Mouse (Mus musculus): ENCODE results near the gene Ocm.
A peak's percentile ranks its signal among the peaks of the same experiment; 100 is the strongest.
"Not testable (repeated sequence)": the region's sequence is repeated elsewhere in the genome, so short reads cannot be mapped to it uniquely, and the experiment has no call there.

The Ocm gene

DNA sequence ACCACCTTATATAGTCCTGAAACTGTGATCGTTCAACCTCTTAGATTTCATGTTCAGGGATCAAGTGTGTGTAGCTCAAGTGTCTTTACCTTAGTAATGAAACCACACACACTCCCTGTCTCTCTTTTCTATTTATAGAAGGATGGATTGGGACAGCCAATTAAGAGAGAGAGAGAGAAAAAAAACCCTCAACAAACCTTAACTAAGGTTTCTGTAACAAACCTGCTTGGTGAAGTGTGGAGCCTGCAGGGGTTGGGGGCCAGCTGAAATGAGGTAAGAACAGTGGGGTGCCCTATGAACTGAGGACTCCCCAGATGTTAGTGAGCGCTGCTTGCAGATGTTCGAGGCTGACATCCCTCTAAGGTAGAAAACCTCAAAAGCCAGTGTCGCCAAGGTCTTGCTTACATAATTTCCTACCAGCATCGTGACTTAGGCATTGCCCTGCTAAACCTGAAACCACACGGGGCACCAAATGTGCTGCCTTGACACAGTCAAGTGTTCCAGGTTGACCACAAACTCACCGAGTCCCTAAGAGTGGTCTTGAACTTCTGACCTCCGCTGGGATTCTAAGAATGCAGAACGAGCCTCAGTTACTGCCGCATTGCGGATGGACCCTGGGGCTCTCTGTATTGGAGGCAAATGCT is at the start of gene Ocm:
Gene Ocm (minus strand): TSS at position 51 of the 644 bp plus-strand sequence.
- no peak for DNase-seq (ENCODE audit: low read depth, low spot score)

DNA sequence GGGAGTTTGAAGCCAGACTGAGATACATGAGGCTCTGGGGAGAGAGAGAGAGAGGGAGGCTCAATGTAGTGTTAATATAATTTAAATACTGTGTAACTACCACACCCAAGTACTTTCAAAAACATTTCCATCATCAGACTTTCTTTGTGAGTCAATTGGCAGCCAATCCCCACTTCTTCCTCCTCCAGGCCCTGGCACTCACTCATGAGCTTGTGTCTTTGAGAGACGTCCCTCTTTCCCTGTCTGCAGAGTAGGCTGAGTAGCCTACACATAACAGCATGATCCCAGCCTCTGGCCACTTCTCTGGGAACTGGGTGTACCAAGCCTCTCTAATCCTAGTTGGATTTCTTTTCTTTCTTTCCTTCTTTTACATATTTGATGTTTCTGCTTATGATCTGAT is 44.8 kb upstream of the Ocm start:
- DNase-seq (ENCODE audit: low read depth, low spot score), result no peak

DNA sequence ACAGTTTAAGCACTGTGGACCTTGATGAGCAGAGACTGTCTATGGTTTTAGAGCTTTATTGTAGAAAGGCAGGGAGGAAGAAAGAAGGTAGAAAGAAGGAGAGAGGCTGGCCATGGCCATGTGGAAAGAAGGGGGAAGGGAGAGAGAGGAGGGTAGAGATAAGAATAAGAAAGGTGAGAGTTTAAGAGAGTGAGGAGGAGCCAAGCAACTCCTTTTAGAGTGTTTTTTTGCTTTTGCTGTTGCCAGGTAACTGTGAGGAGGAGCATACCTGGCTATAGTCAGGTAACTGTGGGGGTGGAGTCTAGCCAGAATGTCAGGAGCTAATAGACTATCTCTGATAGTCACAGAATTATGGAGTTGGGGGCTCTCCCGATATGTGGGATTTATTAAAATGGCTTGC is 43.6 kb upstream of the Ocm start:
- no peak for DNase-seq (ENCODE audit: low read depth, low spot score)

DNA sequence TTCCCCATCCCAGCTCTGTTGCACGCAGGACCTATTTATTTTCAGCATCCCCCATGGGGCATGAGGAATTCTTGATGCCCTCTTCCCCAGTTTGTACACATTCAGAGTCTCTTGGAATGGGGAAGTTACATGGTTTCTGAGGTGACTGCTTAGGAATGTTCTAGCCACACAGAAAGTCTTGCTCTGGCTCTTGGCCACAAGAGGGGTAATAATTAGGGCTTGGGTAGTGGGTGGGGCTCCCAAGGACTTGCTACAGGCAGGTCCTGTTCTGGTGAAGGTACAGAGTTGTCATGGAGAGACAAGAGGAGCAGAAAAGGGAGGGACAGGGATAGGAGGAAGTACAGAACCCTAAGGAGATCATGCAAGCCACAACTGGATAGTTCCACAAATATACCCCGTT is 39.6 kb upstream of the Ocm start:
- DNase-seq (ENCODE audit: low read depth, low spot score), result no peak

DNA sequence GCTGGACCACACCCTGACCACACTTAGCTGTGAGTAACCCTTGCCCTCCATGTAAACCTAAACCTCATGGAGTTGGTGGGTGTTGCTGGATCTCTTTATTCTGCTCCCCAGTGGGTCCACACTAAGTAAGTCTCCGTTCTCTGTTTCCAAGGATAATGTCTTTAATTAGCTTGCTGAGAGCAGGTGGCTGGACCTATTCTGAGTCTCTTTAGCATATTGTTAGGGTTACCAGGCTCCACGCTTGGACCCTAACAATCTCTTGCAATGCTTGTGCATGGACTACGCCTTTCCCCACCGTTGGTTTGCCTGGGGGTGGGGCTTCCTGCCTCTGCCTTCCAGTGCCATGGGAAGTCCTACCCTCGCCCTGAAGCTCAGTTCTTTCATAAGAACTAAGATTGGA is 37.6 kb upstream of the Ocm start:
- no peak for DNase-seq (ENCODE audit: low read depth, low spot score)

DNA sequence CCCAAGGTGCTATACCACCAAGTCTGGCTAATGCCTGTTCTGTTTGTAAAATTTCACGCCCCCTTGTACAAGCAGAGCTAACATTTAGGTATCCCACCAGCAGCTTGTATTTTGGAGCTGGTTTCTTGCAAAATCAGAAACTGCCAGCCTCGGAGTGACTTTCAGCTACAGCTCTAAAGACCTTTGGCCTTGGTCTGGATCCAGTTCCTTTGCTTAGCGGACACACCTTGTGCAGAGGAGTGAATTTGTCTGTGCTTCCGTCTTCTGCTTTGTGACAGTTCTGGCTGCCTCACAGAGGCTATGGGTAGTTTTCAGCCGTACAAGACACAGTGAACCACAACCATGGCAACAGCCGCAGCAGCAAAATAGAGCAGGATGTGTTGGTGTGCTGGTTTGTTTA is 27.9 kb upstream of the Ocm start:
- DNase-seq (ENCODE audit: low read depth, low spot score), result no peak

DNA sequence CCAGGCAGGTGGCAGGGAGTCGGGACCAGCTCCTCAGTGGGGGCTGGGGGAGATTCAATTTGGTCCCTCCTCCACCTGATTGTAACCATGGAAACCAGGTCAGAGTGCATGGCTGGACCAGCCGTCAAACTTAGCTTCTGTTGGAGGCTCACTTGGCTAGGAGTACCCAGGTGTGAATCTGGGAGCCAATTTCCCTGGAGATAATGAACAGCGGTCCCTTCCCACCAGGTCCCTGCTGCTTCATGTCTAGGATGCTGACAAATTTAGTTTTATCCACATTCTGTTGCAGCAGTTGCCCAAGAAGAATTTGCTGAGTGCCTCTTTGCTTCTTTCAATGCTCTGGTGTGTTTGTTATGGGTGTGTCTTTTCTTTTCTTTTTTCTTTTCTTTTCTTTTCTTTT is 27.0 kb upstream of the Ocm start:
- DNase-seq (ENCODE audit: low read depth, low spot score), result no peak

DNA sequence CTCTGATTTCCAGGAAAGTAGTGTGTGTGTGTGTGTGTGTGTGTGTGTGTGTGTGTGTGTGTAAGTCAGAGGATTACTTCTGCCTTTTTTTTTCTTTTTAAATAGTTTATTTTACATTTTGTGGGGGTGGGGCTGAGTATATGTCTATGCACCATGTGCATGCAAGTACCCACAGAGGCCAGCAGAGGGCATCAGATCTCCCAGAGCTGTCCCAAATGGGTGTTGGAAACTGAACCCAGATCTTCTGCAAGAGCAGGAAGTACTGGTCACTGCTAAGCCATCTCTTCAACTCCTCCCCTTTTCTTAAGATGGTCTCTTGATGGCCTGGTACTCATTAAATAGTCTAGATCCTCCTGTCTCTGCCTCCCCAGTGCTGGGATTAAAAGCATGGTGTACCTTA is 24.8 kb upstream of the Ocm start:
- no peak for DNase-seq (ENCODE audit: low read depth, low spot score)

DNA sequence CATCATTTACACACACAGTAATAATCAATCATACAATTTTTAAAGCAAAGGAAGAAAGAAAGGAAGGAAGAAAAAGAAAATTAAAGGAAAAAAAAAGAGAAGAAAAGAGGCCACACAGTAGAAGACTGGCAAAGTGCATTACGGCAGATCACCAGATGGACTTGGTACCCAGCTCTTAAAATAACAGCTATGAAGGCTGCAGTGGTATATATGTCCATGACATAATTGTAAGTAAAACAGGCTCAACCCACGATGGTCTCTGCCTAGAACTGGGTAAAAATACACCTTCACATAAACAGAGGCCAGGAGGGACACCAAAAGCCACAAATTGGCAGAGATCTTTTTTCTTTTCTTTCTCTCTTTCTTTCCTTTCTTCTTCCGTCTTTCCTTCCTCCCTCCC is 23.4 kb upstream of the Ocm start:
- no peak for DNase-seq (ENCODE audit: low read depth, low spot score)

DNA sequence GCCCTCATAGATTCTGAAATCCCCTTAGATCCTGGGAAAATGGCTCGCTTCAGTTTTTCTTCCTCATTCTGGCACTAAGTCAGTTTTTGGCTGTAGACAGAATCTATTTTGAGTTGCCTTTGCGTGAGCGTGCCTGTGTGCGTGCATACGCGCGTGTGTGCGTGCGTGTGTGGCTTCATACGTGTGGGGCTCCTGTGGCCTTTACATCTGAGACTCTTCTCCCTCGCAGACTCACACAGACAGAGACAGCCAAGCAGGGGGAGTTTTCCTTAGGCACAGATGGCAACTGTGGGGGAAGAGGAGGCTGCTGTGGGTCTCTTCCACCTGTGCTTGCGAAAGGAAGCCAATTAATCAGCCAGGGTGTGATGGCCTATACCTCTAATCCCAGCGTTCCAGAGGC is 20.9 kb upstream of the Ocm start:
- no peak for DNase-seq (ENCODE audit: low read depth, low spot score)

DNA sequence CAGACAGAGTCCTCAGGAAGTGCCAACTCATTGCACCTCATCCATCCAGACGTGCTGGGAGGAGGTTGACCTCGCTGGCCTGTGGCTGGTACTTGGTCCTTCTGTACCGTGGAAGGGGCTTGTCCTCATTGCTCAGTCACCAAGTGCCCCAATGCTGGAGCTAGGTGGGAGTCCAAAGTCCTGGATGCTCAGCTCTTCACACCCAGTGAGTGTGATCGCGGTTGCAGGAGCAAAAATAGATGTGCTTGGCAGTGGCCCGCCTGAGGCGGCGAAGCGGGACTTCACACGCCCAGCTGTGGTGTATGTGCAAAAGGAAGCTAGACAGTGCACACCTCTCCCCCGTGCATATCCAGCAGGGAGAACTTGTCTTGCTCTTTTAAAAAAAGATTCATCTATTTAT is 16.7 kb upstream of the Ocm start:
- DNase-seq (ENCODE audit: low read depth, low spot score), result no peak

DNA sequence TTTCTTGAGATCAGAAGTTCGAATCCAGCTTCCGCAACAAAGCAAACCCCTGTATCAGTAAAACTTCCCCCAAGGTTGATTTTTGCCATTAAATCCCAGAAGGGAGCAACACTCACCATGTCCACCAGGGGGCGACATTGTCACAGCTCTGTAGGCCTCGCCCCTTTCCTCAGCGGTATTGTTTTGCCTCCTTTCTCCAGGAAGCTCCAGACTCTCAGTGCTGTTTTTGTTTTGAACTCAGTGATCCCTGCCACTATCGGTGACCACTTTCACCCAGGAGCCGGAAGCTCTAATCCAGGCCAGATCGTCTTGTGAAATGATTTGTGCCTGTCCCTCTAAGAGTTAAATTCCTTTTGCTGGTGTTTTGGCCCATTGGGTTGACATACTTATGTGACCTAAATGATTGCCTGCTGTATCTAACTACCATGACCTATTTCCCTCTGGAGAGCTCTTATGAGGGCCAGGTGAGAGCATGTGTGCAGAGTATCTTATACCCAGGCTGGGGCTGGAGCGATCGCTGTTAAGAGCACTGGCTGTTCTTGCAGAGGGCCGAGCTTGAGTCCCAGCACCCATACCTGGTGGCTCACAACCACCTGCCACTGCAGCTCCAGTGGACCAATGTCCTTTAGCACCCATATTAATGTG is 14.4 kb upstream of the Ocm start:
- DNase-seq (ENCODE audit: low read depth, low spot score), result peak; percentile 43

DNA sequence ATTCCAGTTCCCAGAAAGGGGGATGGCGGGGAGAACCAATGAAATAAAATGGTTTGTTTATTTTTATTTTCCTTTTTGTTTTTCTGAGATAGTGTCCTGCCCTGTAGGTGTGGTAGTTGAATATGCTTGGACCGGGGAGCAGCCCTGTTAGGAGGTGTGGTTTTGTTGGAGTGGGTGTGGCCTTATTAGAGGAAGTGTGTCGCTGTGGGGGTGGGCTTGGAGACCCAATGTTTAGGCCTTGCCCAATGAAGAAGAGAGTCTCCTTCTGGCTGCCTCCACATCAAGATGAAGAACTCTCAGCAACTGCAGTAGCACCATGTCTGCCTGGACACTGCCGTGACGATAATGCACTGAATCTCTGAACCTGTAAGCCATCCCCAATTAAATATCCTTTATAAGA is 13.4 kb upstream of the Ocm start:
- no peak for DNase-seq (ENCODE audit: low read depth, low spot score)

DNA sequence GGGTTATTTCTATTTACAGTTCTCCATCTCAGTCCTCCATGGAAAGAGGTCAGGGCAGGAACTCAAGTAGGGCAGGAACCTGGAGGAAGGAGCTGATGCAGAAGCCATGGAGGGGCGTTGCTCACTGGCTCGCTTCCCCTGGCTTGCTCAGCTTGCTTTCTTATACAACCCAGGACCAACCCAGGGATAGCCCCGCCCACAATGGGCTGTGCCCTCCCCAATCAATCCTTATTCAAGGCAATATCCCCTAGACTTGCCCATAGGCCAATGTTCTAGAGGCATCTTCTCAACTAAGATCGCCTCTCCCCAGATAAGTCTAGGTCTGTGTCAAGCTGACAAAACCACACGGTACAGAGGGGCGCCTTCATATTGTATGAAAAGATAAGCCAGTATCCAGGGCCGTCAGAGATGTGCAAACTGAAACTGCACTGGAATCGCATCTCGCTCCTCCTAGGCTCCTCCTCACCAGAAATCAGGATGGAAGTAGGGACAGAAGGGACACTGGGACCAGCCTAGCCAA is 12.7 kb upstream of the Ocm start:
- DNase-seq (ENCODE audit: low read depth, low spot score), result no peak

DNA sequence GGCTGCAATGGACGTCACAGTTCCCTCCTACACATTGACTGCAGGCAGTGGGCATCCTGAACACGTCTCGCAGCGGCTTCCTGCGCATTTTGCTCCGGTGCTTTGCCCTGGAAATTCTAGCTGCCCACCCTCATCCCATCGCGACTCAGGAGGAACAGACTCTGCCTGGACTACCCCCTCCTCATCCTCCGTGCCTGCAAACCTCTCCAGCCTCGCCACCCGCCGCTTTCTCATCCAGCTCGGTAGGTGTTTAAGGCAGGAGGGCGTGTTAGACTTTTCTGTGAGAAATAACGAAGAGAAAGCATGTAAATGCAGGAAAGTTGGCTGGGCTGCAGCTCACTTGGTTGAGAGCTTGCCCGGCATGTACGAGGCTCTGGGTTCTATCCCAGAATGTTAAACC is 10.5 kb upstream of the Ocm start:
- DNase-seq (ENCODE audit: low read depth, low spot score), result no peak

DNA sequence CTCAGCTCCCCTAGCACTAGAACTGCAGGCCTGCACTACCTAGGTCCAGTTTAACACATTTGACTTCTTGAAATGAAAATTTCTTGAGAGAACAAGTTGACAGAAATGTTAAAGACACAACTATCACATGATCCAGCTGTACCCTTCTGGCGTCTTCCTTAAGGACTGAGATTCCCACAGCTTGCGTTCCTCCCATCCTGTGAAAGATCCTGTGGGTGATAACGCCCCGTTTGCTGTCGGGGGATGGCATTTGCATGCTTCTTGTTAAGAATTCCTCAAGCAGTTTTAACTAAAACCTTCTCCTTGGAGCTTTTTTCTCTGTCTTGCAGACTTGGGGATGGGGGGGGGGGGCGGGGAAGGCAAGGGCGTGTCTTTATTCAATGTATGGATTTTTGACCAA is 8.1 kb upstream of the Ocm start:
- DNase-seq (ENCODE audit: low read depth, low spot score), result no peak

DNA sequence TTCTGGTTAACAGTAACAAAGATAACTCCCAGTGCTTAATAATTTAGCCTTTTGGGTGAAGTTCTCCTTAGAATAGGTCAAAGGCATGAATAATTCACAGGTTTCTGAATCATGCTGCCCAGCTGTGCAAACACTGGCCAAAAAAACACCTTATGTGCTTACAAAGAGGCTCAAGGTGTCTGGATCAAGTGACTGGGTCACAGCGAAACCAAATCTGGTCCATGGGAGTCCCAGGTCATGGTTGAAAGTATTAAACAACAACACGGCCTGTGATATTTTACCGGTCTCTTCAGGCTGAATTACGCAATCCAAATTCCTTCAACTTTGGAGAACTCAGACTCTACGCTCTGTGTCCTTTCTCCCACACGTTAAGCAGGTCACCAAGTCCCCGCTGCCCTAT is 6.0 kb upstream of the Ocm start:
- DNase-seq (ENCODE audit: low read depth, low spot score), result no peak

DNA sequence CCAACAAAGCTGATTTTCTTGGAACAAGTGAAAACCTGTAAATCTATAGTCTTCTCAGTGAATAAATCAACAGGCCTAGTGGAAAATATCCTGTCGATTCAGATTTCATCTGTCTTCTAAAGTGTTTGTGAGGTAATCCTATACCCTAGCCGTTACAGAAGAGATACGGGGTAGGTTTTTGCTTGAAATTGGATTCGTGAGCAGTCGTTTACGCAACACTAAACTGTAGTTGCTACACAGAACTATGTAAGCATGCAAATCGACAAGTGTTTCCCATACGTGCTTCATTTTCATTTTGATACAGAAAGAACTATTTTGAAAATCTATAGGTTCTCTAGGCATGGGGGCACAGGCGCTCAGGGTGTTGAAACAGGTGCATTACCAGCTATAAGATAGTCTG is 10.6 kb downstream of the Ocm start:
- no peak for DNase-seq (ENCODE audit: low read depth, low spot score)

DNA sequence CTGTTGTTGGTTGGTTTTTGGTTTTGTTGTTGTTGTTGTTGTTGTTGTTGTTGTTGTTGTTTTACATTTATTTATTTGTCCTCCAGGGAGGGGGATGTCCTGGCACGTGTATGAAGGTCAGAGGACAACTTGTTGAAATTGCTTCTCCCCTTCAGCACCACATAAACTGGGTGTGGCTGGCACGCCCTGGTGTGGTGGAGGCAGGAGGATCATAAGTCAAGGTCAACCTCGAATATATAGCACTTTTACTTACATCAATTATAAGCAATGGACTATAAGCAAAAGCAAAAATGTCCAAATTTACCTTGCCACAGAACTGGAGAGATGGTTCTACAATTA is 11.2 kb downstream of the Ocm start:
- DNase-seq (ENCODE audit: low read depth, low spot score), result no peak

DNA sequence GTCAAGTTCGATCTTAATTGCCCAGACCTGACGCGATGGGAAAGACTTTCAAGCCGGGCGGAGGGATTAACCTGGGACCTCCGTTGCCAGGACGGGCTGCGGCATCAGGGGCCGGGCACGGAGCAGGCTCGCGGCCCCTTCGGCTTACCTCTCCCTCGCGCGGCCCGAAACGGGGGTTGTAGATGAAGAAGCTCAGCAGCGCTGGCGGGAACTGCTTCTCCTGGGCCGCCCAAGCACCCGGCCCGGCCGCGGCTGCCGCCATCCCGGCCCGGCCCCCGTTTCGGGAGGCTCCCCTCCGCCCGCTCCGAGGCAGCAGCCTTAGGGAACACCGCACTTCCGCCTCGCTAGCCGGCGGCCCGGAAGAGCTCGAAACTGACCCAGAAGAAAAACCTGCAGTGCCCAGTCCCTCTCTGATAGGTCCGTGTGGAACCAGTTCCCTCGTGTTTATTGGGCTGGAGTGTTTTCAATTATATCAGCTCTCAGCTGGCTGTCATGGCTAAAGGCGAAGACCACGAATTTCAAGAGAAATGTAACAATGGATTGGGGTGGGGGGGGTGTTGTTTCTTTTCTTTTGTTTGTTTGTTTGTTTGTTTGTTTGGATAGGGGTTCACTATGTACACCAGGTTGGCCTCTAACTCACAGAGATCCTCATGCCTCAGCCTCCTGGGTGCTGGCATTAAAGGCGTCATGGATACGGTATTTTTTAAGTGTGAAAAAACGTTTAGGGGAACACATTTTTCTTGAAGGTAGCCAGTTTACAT is 11.7 kb downstream of the Ocm start, which contains the start of gene Ccz1:
Gene Ccz1 (minus strand): TSS at position 327 of the 761 bp plus-strand sequence.
- peak; percentile 73 for DNase-seq (ENCODE audit: low read depth, low spot score)

DNA sequence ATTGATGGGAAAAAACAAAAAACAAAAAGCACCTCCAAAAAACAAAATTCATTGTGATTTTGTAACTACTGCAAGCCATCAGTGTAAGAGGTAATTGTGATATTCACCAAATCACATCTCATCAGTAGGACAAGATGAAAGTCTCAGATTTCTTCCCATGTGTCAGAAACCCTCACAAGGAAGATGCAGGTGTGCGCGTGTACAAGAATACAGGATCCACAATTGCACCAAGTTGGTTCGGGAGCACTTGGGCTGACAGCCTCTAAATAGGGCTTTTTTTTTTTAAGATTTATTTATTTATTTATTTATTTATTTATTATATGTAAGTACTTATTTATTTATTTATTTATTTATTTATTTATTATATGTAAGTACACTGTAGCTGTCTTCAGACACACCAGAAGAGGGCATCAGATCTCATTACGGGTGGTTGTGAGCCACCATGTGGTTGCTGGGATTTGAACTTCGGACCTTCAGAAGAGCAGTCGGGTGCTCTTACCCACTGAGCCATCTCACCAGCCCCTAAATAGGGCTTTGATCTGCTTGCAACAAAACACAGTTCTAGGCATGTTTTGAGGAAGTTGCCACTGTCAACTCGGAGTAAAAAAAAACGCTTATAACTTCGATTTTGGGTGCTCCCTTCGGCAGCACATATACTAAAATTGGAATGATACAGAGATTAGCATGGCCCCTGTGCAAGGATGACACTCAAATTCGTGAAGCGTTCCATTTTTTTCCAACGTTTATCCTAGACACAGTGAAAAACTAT is 12.9 kb downstream of the Ocm start:
- not testable (repeated sequence) for DNase-seq (ENCODE audit: low read depth, low spot score)
